Mouse (Mus musculus) neutrophil, adult 5-6 weeks (primary cell): ENCODE data around the gene Cpn1. TPM values are rescaled to one million over a fixed set of nuclear protein-coding genes. Genes with fewer than 3 reads are reported as not detected.

Source experiments
- ATAC-seq: fragments of 151-379, 151-347 bp; 2 replicates; pipeline ENCODE4 v1.8.0; 2017; ENCODE audit warnings: mild to moderate bottlenecking, moderate TSS enrichment; ENCODE audit not compliant: insufficient number of reproducible peaks, poor library complexity, low FRiP score, severe bottlenecking; ENCODE audit errors: extremely low read depth
- total RNA-seq: library from RNA; stranded (forward); fragments of 200-1000 nt; gene quantifications from 2 replicates; pipeline ENCODE4 v1.2.3, GENCODE M21; 2017

Gene Cpn1
- total RNA-seq, 1 experiment from 2014 or later: not detected

DNA sequence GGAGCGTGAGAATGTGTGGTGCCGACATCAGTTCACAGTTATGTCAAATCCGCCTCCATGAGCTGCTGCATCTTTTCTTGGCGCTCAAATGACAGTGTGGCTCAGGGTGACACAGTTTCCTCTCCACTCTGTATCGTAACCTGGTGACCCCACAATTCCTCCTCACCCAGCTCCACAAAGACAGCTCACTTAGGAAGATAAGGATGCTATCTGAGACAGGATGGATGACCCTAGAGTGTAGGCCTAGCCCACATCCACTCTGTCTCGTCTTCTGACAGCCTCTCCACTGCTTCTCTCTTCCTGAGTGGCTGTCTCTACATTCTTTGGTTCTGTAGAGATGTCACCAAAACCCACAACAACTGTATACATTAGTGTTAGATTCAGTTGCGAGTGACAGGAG is 9.1 kb upstream of the Cpn1 start:
- ATAC-seq: peak; percentile 13; the same call in 1 of the 2 replicates

DNA sequence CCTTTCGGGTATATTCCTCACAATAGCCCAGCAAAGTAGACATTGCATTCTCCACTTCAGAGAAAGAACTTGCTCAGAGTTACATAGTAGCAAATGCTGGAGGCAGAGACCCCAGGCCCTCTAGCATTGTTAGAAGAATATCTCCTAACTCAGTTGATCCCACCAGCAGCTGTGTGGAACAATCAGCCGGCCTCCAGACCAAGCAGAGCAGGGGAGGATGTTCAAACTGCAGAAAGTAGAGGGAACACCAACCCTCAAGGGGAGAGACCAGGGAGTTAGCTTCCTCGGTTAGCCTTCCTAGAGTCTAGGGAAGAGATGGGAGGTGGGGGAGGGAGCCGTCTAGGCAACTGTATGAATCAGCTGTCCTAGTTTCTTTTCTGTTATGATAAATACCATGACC is 6.1 kb upstream of the Cpn1 start:
- no peak for ATAC-seq

GRCm38 (mm10) chr19:43990362-43990761 is 4.0 kb upstream of the Cpn1 start:
- no peak for ATAC-seq

DNA sequence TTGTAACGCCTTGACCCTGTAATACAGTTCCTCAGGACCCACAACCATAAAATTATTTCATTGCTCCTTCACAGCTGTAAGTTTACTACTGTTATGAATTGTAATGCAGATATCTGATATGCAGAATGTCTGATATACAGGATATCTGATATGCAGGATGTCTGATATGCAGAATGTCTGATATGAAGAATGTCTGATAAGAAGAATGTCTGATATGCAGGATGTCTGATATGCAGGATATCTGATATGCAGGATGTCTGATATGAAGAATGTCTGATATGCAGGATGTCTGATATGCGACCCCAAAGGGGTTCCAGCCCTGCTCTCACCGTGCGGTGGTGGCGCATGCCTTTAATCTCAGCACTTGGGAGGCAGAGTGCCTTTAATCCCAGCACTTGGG is 4.4 kb downstream of the Cpn1 start:
- no peak for ATAC-seq

GRCm38 (mm10) chr19:43980711-43981110 is 5.6 kb downstream of the Cpn1 start:
- no peak for ATAC-seq

- ATAC-seq: no peak
Observed at GRCm38 (mm10) chr19:43977799-43978198, 8.6 kb downstream of the Cpn1 start.

GRCm38 (mm10) chr19:43976661-43977060 is 9.7 kb downstream of the Cpn1 start:
- ATAC-seq: no peak

DNA sequence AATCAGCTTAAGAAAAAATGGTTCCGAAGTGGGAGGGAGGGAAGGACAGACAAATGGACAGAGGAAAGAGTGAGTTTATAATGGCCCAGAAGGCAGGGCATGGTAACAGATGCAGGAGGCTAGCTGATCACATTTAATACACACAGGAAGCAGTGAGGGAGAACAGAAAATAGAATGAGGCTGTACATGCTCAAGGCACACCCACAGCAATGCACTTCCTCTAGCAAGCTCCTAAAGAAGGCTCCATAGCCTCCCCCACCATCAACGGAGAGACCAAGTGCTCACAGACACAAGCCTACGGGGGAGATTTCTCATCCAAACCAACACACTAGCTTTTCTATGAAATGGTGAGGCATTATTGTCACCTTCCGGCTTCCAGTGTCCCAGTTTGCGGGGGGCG is 12.1 kb downstream of the Cpn1 start:
- no peak for ATAC-seq

DNA sequence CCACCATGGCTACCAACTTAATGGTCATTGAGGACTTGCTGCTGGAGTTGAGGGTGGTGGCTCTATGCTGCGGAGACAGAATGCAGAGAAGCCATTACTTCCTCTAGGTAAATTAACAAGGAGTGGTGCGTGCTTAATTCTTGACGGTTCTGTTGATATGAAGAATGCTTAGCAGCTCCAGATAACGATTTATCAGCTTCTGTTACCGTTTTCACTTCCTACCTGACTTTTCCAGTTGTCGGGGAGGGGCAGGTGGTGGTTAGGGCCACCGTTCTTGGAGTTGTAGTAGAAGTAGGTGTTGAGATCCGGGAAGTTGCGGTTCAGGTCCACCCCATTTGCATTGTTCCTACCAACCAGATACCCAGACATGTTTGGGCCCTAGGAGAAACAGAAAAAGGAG is 12.6 kb downstream of the Cpn1 start:
- ATAC-seq: no peak

- ATAC-seq: no peak
Observed at GRCm38 (mm10) chr19:43972129-43972528, 14.2 kb downstream of the Cpn1 start.

DNA sequence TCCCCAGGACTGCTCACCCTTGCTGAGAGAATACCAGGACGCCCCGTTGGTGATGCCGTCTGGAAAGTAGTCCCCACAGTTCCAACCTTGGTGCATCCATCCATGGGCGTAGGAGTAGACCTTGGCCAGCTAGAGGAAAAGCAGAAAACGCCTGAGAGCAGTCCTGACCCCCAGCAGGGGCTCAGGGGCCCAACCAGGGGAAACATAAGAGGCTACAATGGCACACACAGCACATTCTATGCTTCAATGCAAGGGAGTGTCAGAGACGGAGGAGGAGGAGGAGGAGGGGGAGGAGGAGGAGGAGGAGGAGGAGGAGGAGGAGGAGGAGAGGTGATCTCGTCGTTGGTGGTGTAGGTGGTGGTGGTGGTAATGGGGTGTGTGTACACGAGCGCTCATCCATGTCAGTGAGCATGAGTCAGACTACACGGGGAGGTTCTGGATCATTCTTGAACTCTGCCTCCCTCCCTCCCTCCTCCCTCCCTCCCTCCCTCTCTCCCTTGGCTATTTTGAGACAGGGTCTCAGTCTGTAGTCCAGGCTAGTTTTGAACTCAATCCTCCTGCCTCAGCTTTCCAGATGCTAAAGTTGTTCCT is 17.8 kb downstream of the Cpn1 start:
- ATAC-seq: no peak

DNA sequence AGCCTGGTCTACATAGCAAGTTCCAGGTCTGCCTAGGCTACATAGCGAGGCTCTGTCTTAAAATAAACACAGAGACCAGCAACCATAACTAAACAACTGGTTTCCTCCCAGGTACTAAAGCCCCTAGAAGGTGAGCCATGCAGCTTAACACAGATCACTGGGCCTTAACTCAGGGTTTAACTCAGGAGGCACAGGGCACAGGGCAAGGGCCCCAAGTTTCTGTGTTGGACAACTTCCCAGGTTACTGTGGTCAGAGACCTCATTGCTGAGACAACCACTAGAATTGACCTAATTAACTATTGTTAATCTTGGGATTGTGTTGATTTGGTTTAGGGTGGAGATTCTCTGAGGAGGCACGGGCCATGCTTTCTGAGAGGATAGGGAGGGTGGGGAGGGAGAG is 19.9 kb downstream of the Cpn1 start:
- ATAC-seq: no peak

DNA sequence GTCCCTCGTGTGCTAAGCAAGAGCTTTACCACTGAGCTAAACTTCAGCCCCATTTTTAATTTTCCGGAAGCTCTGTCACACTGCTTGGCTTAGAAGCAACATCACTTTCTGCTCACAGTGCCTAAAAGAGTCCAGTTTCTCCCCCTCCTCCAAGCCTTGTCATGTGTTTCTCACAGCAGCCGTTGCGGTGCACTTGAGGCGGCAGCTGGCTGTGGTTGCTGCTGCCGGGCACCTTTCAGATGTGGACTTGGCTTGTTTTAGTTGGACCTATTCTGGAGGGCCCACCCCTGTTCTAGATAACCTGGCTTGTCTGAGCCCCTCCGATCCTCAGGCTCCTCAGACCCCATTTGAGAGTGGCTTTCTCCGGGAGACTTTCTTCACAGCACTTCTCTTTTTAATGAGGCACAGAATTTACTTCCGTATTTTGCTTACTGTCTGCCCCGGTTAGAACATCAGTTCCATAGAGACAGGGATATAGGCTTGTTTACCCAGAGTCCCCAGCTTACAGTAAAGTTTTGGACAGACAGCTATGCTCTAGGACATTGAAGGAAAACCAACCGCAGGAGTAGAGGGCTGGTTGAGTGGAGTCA is 20.8 kb downstream of the Cpn1 start:
- ATAC-seq: peak; percentile 46

GRCm38 (mm10) chr19:43962795-43963194 is 23.6 kb downstream of the Cpn1 start:
- ATAC-seq: no peak

DNA sequence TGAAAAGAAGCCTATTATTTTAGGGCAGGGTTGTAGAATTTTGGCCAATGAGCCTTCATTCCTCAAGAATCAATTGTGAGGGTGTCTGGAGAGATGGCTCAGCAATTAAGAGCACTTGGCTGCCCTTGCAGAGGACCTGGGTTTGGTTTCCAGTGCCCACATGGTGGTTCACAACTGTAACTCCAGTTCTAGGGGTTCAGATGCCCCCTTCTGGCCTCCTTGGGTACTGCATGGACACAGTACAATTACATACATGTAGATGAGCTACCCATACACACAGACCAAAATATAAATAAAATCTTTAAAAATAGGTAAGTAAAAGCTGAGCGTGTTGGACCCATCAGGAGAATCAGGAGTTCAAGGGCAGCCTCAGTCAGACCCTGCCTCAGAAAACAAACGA is 25.2 kb downstream of the Cpn1 start:
- no peak for ATAC-seq

DNA sequence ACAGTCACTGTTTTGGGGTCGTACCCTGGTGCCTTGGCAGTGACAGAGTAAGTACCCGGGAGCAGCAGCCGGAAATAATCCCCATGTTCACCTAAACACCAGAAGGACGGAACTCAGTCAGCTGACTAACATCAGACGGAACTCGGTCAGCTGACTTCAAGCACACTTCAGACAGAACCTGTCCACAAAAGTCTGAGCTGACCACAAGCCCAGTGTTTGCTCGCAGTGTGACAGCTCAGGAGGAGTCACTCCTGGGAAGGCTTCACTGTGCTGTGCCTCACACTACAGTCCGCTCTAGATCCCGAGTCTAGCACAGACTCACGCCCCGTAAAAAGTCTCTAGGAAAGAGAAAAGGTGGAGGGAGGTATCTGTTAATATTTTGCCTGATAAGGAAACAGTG is 26.3 kb downstream of the Cpn1 start:
- ATAC-seq: no peak

DNA sequence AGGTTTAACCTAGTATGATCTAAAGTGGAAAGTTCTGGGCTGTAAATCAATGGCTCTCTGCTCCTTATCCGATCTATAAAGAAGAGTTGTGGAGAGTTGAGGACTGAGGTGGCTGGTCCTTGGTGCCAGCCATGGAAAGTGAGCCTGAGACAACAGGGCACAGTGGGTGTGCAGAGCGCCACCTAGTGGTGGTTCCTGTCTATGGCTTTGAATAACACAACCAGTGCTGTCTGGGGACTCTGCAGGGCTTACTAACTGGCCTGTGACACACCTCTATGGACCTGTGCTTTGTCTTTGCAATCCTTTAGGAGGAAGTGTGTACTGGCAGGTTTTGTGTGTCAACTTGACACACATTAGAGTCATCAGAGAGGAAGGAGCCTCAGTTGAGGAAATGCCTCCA is 27.2 kb downstream of the Cpn1 start:
- peak; percentile 75 for ATAC-seq

DNA sequence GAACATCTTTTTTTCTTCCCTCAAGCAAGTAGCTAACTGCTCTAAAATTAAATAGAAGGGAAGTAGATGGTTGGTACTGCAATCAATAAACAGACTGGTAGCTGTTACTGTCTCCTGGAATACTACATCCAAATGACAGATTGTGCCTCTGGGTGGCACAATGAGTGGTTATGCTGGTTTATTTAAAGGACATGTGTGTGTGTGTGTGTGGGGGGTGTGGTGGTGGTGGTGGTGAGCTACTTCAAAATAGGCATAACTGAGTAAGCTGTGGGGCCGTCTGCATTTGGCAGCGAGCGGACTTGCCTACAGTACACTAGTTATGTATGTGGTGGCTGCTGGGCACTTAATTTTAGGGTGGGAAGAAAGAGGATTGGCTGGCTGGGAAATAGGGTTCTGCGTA is 28.5 kb downstream of the Cpn1 start:
- no peak for ATAC-seq

- no peak for ATAC-seq
Observed at GRCm38 (mm10) chr19:43957402-43957801, 29.0 kb downstream of the Cpn1 start.

- ATAC-seq: no peak
Observed at GRCm38 (mm10) chr19:43955266-43955665, 31.1 kb downstream of the Cpn1 start.

GRCm38 (mm10) chr19:43954864-43955263 is 31.5 kb downstream of the Cpn1 start:
- no peak for ATAC-seq
